Mouse (Mus musculus) embryonic facial prominence, embryonic 10.5 days (tissue): ENCODE data around the gene Olfr116. TPM values are rescaled to one million over a fixed set of nuclear protein-coding genes. Genes with fewer than 3 reads are reported as not detected.

Source experiments
- DNase-seq: peaks from one replicate; pipeline ENCODE4 v3.0.0-alpha.2; 2017; ENCODE audit warnings: low spot score
- H3K27ac ChIP-seq: fragments of 300-500 bp; sonication (generic); replicated peaks from 2 replicates; pipeline ENCODE4 v1.5.1; 2016; ENCODE audit warnings: mild to moderate bottlenecking
- H3K27me3 ChIP-seq: fragments of 300-500 bp; sonication (generic); replicated peaks from 2 replicates; pipeline ENCODE4 v1.6.1; 2016; ENCODE audit warnings: low read depth, mild to moderate bottlenecking; ENCODE audit not compliant: poor library complexity, severe bottlenecking
- H3K36me3 ChIP-seq: fragments of 300-500 bp; sonication (generic); replicated peaks from 2 replicates; pipeline ENCODE4 v1.6.1; 2016; ENCODE audit warnings: mild to moderate bottlenecking, moderate library complexity
- H3K4me1 ChIP-seq: fragments of 300-500 bp; sonication (generic); 2 replicates; pipeline ENCODE4 v1.6.1; 2016
- H3K4me3 ChIP-seq: fragments of 300-500 bp; sonication (generic); 2 replicates; pipeline ENCODE4 v1.5.1; 2016; ENCODE audit warnings: mild to moderate bottlenecking, moderate library complexity
- H3K9me3 ChIP-seq: fragments of 300-500 bp; sonication (generic); 2 replicates; pipeline ENCODE4 v1.6.1; 2016; ENCODE audit warnings: mild to moderate bottlenecking
- WGBS: fragments of 180-500 bp; shearing (Covaris S2); methylation state at CpG from one replicate; pipeline ENCODE4 v1.1.7; 2016; 5-methylcytosine and 5-hydroxymethylcytosine counted together
- polyA plus RNA-seq: library from polyadenylated mRNA; unstranded; fragments of >200 nt; fragmentation: Nextera tagmentation; extraction: Ambion mirVana; gene quantifications from 2 replicates; pipeline ENCODE4 v1.2.1, GENCODE M21; 2016

Gene Olfr116
- not detected in 2 replicates for polyA plus RNA-seq

- H3K27me3 ChIP-seq, result no peaks in the 10 kb centered on the region
- WGBS, result 81% methylated on average over 2 of the region's 2 CpGs
- no peak within 1 kb of the TSS for H3K27ac ChIP-seq
- no peak for DNase-seq
- no peak within 1 kb of the TSS for H3K4me3 ChIP-seq
- H3K9me3 ChIP-seq, result peaks cover 4% of the 10 kb centered on the region; the same call in 1 of the 2 replicates
- no peaks in the 10 kb centered on the region for H3K4me1 ChIP-seq
- H3K36me3 ChIP-seq, result no peaks in the 10 kb centered on the region
Observed at GRCm38 (mm10) chr17:37627009-37627408, at the start of gene Olfr116, which contains the start of gene Olfr115. Gene Olfr116 (minus strand): TSS chr17:37627199. Gene Olfr115 (minus strand): TSS chr17:37627109.

GRCm38 (mm10) chr17:37666688-37667087 is 39.7 kb upstream of the Olfr116 start, which contains the start of gene Olfr118:
Gene Olfr118 (plus strand): TSS chr17:37666988.
- no peak for DNase-seq
- Histone ChIP-seq H3K27ac (no peak within 1 kb of the TSS), H3K36me3 (no peaks in the 10 kb centered on the region), H3K4me3 (no peak within 1 kb of the TSS), H3K4me1 (no peaks in the 10 kb centered on the region), H3K9me3 (no peaks in the 10 kb centered on the region), H3K27me3 (no peaks in the 10 kb centered on the region)
- 75% methylated on average over 2 of the region's 2 CpGs for WGBS

- DNase-seq, result no peak
- Histone ChIP-seq H3K27me3 (no peaks in the 10 kb centered on the region), H3K9me3 (no peaks in the 10 kb centered on the region), H3K27ac (no peak within 1 kb of the TSS), H3K36me3 (no peaks in the 10 kb centered on the region), H3K4me1 (no peaks in the 10 kb centered on the region), H3K4me3 (no peak within 1 kb of the TSS)
- WGBS, result 76% methylated on average over 1 of the region's 1 CpGs
Observed at GRCm38 (mm10) chr17:37663682-37664081, 36.7 kb upstream of the Olfr116 start, which contains the start of gene Olfr117. Gene Olfr117 (minus strand): TSS chr17:37663782.

GRCm38 (mm10) chr17:37592643-37593042 is 34.4 kb downstream of the Olfr116 start, which contains the start of gene Olfr114:
Gene Olfr114 (minus strand): TSS chr17:37592743.
- H3K9me3 ChIP-seq, result no peaks in the 10 kb centered on the region
- H3K4me1 ChIP-seq, result no peaks in the 10 kb centered on the region
- no peaks in the 10 kb centered on the region for H3K36me3 ChIP-seq
- no peak within 1 kb of the TSS for H3K4me3 ChIP-seq
- H3K27ac ChIP-seq, result no peak within 1 kb of the TSS
- no peak for DNase-seq
- H3K27me3 ChIP-seq, result no peaks in the 10 kb centered on the region

- H3K36me3 ChIP-seq, result no peaks in the 10 kb centered on the region
- no peak within 1 kb of the TSS for H3K4me3 ChIP-seq
- H3K27me3 ChIP-seq, result no peaks in the 10 kb centered on the region
- no peaks in the 10 kb centered on the region for H3K9me3 ChIP-seq
- no peak within 1 kb of the TSS for H3K27ac ChIP-seq
- H3K4me1 ChIP-seq, result no peaks in the 10 kb centered on the region
- DNase-seq, result no peak
Observed at GRCm38 (mm10) chr17:37577563-37577962, 49.4 kb downstream of the Olfr116 start, which contains the start of gene Olfr113. Gene Olfr113 (minus strand): TSS chr17:37577663.

Other genes with a start within 250 kb of the Olfr116 start
- gene Olfr105-ps, start 248.2 kb downstream of the Olfr116 start, polyA plus RNA-seq, result not detected in 2 replicates
- not detected in 2 replicates for gene Olfr106-ps, start 236.8 kb downstream of the Olfr116 start, polyA plus RNA-seq
- gene Olfr107, start 228.0 kb downstream of the Olfr116 start, polyA plus RNA-seq, result not detected in 2 replicates
- not detected in 2 replicates for gene Olfr108, start 181.7 kb downstream of the Olfr116 start, polyA plus RNA-seq
- gene Olfr109, start 168.3 kb downstream of the Olfr116 start, polyA plus RNA-seq, result not detected in 2 replicates
- gene H2-M2, start 143.6 kb downstream of the Olfr116 start, polyA plus RNA-seq, result not detected in 2 replicates
- not detected in 2 replicates for gene Olfr110, start 134.7 kb downstream of the Olfr116 start, polyA plus RNA-seq
- not detected in 2 replicates for gene Olfr111, start 119.2 kb downstream of the Olfr116 start, polyA plus RNA-seq
- not detected in 2 replicates for gene Olfr112, start 57.7 kb downstream of the Olfr116 start, polyA plus RNA-seq
- not detected in 2 replicates for gene Olfr113, start 49.5 kb downstream of the Olfr116 start, polyA plus RNA-seq
- not detected in 2 replicates for gene Olfr114, start 34.5 kb downstream of the Olfr116 start, polyA plus RNA-seq
- gene Olfr115, start 90 bp downstream of the Olfr116 start, polyA plus RNA-seq, result not detected in 2 replicates
- not detected in 2 replicates for gene Olfr117, start 36.6 kb upstream of the Olfr116 start, polyA plus RNA-seq
- gene Olfr118, start 39.8 kb upstream of the Olfr116 start, polyA plus RNA-seq, result not detected in 2 replicates
- not detected in 2 replicates for gene Olfr119, start 69.4 kb upstream of the Olfr116 start, polyA plus RNA-seq
- not detected in 2 replicates for gene Olfr120, start 94.6 kb upstream of the Olfr116 start, polyA plus RNA-seq
- not detected in 2 replicates for gene Olfr121, start 121.7 kb upstream of the Olfr116 start, polyA plus RNA-seq
- not detected in 2 replicates for gene Olfr122, start 141.4 kb upstream of the Olfr116 start, polyA plus RNA-seq
- not detected in 2 replicates for gene Olfr123, start 166.3 kb upstream of the Olfr116 start, polyA plus RNA-seq
- not detected in 2 replicates for gene Olfr124, start 172.7 kb upstream of the Olfr116 start, polyA plus RNA-seq
- gene Olfr125, start 205.8 kb upstream of the Olfr116 start, polyA plus RNA-seq, result not detected in 2 replicates
- gene Olfr126, start 220.3 kb upstream of the Olfr116 start, polyA plus RNA-seq, result not detected in 2 replicates